ENCODE assay signal across 8 mouse cellular contexts in the genomic region with DNA sequence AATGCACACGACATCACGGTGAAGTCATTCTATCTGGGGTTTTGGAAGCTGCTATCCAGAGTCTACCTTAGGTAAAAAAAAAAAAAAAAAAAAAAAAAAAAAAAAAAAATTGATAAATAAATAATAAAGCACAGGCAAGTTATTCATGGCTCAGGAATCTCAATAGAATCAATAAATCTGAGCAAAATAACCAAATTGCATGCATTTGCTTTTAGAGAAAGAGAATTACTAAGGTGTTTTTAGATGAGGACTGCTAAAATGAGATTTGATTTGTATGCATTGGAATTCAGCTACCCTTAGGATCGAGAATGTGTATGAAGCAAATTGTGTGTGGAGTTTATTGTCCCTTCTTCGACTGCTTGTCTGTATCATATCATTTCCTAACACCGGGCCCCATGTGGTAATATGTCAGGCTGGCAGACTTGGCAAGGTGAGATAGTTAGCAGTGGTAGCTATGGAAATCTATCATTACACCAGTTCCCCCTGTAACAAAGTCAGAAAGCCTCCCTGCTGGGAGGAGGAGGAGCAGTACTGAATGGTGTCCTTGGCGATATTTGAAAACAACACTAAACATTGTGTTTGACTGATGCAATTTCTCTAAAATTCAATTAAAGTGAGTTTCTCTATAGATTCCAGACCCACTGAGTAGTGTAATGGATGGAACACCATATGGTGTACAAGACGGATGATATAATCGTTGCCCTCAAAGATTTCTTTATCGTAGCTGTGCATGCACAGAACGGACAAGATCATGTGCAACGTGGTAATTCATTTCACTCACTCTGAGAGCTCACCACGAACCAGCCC. TPM values are rescaled to one million over a fixed set of nuclear protein-coding genes. Genes with fewer than 3 reads are reported as not detected.
DNase-seq lines count a peak whose midpoint lies in the region; ATAC-seq lines count a peak whose summit lies in the region.

No protein-coding gene starts in this region.

- DNase-seq in heart, postnatal 36 days: no peak
- peak; percentile 87 for DNase-seq in MN1 (ENCODE audit: low spot score)
- no peak for DNase-seq in midbrain, embryonic 10.5 days (ENCODE audit: low spot score)
- no peak for DNase-seq in right cerebral cortex, adult 2 months (ENCODE audit: low spot score in 2 of 2)
- no peak for DNase-seq in thymus, postnatal 0 days (ENCODE audit: low spot score)

- WGBS in heart, embryonic 12.5 days: 65% methylated on average over 12 of the region's 12 CpGs
- WGBS in hindbrain, embryonic 12.5 days: 65% methylated on average over 12 of the region's 12 CpGs
- 72% methylated on average over 12 of the region's 12 CpGs for WGBS in midbrain, embryonic 10.5 days

- H3K27ac ChIP-seq in heart, embryonic 12.5 days (ENCODE audit: poor library complexity, severe bottlenecking): no peak overlapping the region
- no peak overlapping the region for H3K27ac ChIP-seq in hindbrain, embryonic 12.5 days
- H3K27ac ChIP-seq in midbrain, embryonic 10.5 days (replicated peaks): no peak overlapping the region

- intact Hi-C loops in heart, postnatal 36 days (cut with DNase I): loop anchor here (1.0 kb wide), 1 partner anchor 7 kb away; the partner anchor contains the start of genes Acyp1 and Zc2hc1c

- H3K4me2 ChIP-seq in heart, embryonic 12.5 days: peak overlapping the region; percentile 92
- peak overlapping the region; percentile 93 for H3K4me2 ChIP-seq in hindbrain, embryonic 12.5 days (replicated peaks)

- H3K9me3 ChIP-seq in heart, embryonic 12.5 days (replicated peaks): no peaks in the 10 kb centered on the region
- H3K9me3 ChIP-seq in hindbrain, embryonic 12.5 days (replicated peaks): no peaks in the 10 kb centered on the region
- H3K9me3 ChIP-seq in midbrain, embryonic 10.5 days (replicated peaks): no peaks in the 10 kb centered on the region

- no peak for ATAC-seq in heart, embryonic 12.5 days (ENCODE audit: insufficient number of reproducible peaks, low FRiP score)
- no peak for ATAC-seq in hindbrain, embryonic 12.5 days (ENCODE audit: low FRiP score)
- ATAC-seq in monocyte, adult 5-6 weeks (replicated peaks; ENCODE audit: insufficient number of reproducible peaks, low FRiP score, low TSS enrichment, poor library complexity, severe bottlenecking): no peak

- peaks cover 7% of the 10 kb centered on the region; the same call in 1 of the 2 replicates for H3K36me3 ChIP-seq in heart, embryonic 12.5 days
- H3K36me3 ChIP-seq in hindbrain, embryonic 12.5 days: 0 out of 2 replicates have a peak, but pooled peaks cover 4% of the 10 kb centered on the region
- peaks cover 5% of the 10 kb centered on the region; the same call in 1 of the 2 replicates for H3K36me3 ChIP-seq in midbrain, embryonic 10.5 days

- peak overlapping the region; percentile 92; the same call in 1 of the 2 replicates for H3K4me3 ChIP-seq in heart, embryonic 12.5 days
- peak overlapping the region; percentile 76 for H3K4me3 ChIP-seq in hindbrain, embryonic 12.5 days
- H3K4me3 ChIP-seq in midbrain, embryonic 10.5 days: peak overlapping the region; percentile 85

- H3K27me3 ChIP-seq in heart, embryonic 12.5 days (replicated peaks): no peaks in the 10 kb centered on the region
- H3K27me3 ChIP-seq in hindbrain, embryonic 12.5 days: no peaks in the 10 kb centered on the region
- no peaks in the 10 kb centered on the region for H3K27me3 ChIP-seq in midbrain, embryonic 10.5 days (ENCODE audit: low read depth, poor library complexity, severe bottlenecking)

- H3K9ac ChIP-seq in heart, embryonic 12.5 days: no peak overlapping the region
- no peak overlapping the region for H3K9ac ChIP-seq in hindbrain, embryonic 12.5 days

- peaks cover 6% of the 10 kb centered on the region; the same call in 1 of the 2 replicates for H3K4me1 ChIP-seq in heart, embryonic 12.5 days (replicated peaks)
- peaks cover 6% of the 10 kb centered on the region for H3K4me1 ChIP-seq in hindbrain, embryonic 12.5 days
- H3K4me1 ChIP-seq in midbrain, embryonic 10.5 days: peaks cover 14% of the 10 kb centered on the region

RNA-seq across cellular contexts. Expression of gene Acyp1, which starts 7.2 kb away (rescaled TPM):
- 70.0 and 75.1 TPM in 2 replicates for polyA plus RNA-seq in heart, embryonic 12.5 days (2016; fragmentation: Nextera tagmentation; extraction: Ambion mirVana)
- 10 to 100 TPM; 15.9 to 22.1 TPM for total RNA-seq in heart, postnatal 36 days (2021)
- polyA plus RNA-seq in hindbrain, embryonic 12.5 days (2016; fragmentation: Nextera tagmentation; extraction: Ambion mirVana): 62.2 and 67.9 TPM in 2 replicates
- polyA plus RNA-seq in midbrain, embryonic 10.5 days (2016; fragmentation: Nextera tagmentation; extraction: Ambion mirVana): 60.3 and 61.4 TPM in 2 replicates
- total RNA-seq in monocyte, adult 5-6 weeks (2017): 29.6 to 30.7 TPM (median 30.7 TPM) in 3 replicates
- polyA plus RNA-seq in thymus, postnatal 0 days (2015; fragmentation: Nextera tagmentation; extraction: Ambion mirVana): 122 and 136 TPM in 2 replicates

RNA-seq across cellular contexts. Expression of gene Zc2hc1c, which starts 7.3 kb away (rescaled TPM):
- polyA plus RNA-seq in heart, embryonic 12.5 days (2016; fragmentation: Nextera tagmentation; extraction: Ambion mirVana): 0.81 and 0.96 TPM in 2 replicates
- 1 to 10 TPM; 2.3 to 2.9 TPM for total RNA-seq in heart, postnatal 36 days (2021)
- 1.3 and 1.4 TPM in 2 replicates for polyA plus RNA-seq in hindbrain, embryonic 12.5 days (2016; fragmentation: Nextera tagmentation; extraction: Ambion mirVana)
- polyA plus RNA-seq in midbrain, embryonic 10.5 days (2016; fragmentation: Nextera tagmentation; extraction: Ambion mirVana): 1.2 and 1.5 TPM in 2 replicates
- 0.11 TPM in 1 of 3 replicates, not detected in the others for total RNA-seq in monocyte, adult 5-6 weeks (2017)
- polyA plus RNA-seq in thymus, postnatal 0 days (2015; fragmentation: Nextera tagmentation; extraction: Ambion mirVana): 0.23 and 0.29 TPM in 2 replicates

RNA-seq across cellular contexts. Expression of gene Mlh3, which starts 10.6 kb away (rescaled TPM):
- polyA plus RNA-seq in heart, embryonic 12.5 days (2016; fragmentation: Nextera tagmentation; extraction: Ambion mirVana): 7.3 and 7.9 TPM in 2 replicates
- 1 to 10 TPM; 7.5 to 8.7 TPM for total RNA-seq in heart, postnatal 36 days (2021)
- 9.1 and 9.8 TPM in 2 replicates for polyA plus RNA-seq in hindbrain, embryonic 12.5 days (2016; fragmentation: Nextera tagmentation; extraction: Ambion mirVana)
- 8.2 and 8.8 TPM in 2 replicates for polyA plus RNA-seq in midbrain, embryonic 10.5 days (2016; fragmentation: Nextera tagmentation; extraction: Ambion mirVana)
- total RNA-seq in monocyte, adult 5-6 weeks (2017): 4.7 to 8.6 TPM (median 7.4 TPM) in 3 replicates
- polyA plus RNA-seq in thymus, postnatal 0 days (2015; fragmentation: Nextera tagmentation; extraction: Ambion mirVana): 6.8 and 7.1 TPM in 2 replicates

RNA-seq across cellular contexts. Expression of gene Nek9, which starts 58.1 kb away (rescaled TPM):
- polyA plus RNA-seq in heart, embryonic 12.5 days (2016; fragmentation: Nextera tagmentation; extraction: Ambion mirVana): 33.8 and 33.9 TPM in 2 replicates
- total RNA-seq in heart, postnatal 36 days (2021): 100 to 1,000 TPM; 100 to 106 TPM
- 26.7 and 28.2 TPM in 2 replicates for polyA plus RNA-seq in hindbrain, embryonic 12.5 days (2016; fragmentation: Nextera tagmentation; extraction: Ambion mirVana)
- 20.6 and 21.5 TPM in 2 replicates for polyA plus RNA-seq in midbrain, embryonic 10.5 days (2016; fragmentation: Nextera tagmentation; extraction: Ambion mirVana)
- total RNA-seq in monocyte, adult 5-6 weeks (2017): 30.4 to 50.6 TPM (median 33.8 TPM) in 3 replicates
- polyA plus RNA-seq in thymus, postnatal 0 days (2015; fragmentation: Nextera tagmentation; extraction: Ambion mirVana): 12.7 and 13.1 TPM in 2 replicates
